ENCODE assay signal across 21 mouse cellular contexts in genomic region chr6:34668739-34669254, GRCm38 (mm10).
"Had no signal": no experiment of that assay in that cellular context is flagged by ENCODE, and none has a peak within 500 bp of the region (broad histone marks: within the 10 kb centered on the region; RNA-seq: fewer than 3 reads in every experiment).

No protein-coding gene starts in this region.

- H3K4me3 ChIP-seq: limb, embryonic 12.5 days; limb, embryonic 15.5 days; megakaryocyte, embryonic 14.5 days; midbrain, embryonic 10.5 days; midbrain, embryonic 15.5 days; neural tube, embryonic 12.5 days; neural tube, embryonic 15.5 days; stomach, embryonic 15.5 days had no signal

- H3K4me1 ChIP-seq: limb, embryonic 12.5 days; midbrain, embryonic 10.5 days; midbrain, embryonic 15.5 days; neural tube, embryonic 12.5 days; neural tube, embryonic 15.5 days had no signal

- ATAC-seq: intestine, postnatal 0 days; liver, postnatal 0 days; lung, postnatal 0 days; midbrain, embryonic 15.5 days had no signal

- H3K4me2 ChIP-seq: limb, embryonic 12.5 days; limb, embryonic 15.5 days; liver, embryonic 11.5 days; lung, embryonic 14.5 days; midbrain, embryonic 15.5 days; neural tube, embryonic 12.5 days; neural tube, embryonic 15.5 days; stomach, embryonic 15.5 days had no signal

- H3K36me3 ChIP-seq: limb, embryonic 12.5 days; midbrain, embryonic 10.5 days; midbrain, embryonic 15.5 days; neural tube, embryonic 12.5 days; neural tube, embryonic 15.5 days; stomach, embryonic 15.5 days had no signal

- H3K27ac ChIP-seq: limb, embryonic 12.5 days; limb, embryonic 15.5 days; liver, embryonic 14.5 days; macrophage; midbrain, embryonic 10.5 days; midbrain, embryonic 15.5 days; neural tube, embryonic 12.5 days; neural tube, embryonic 15.5 days; stomach, embryonic 15.5 days had no signal

- DNase-seq: kidney, postnatal 14 days; left cerebral cortex, postnatal 4 days; liver, postnatal 0 days; lung, embryonic 14.5 days; retina, postnatal 1 day; right cerebral cortex, postnatal 25 days; spleen, adult 18-20 months; thymus, postnatal 25 days had no signal

- H3K9me3 ChIP-seq: limb, embryonic 12.5 days; limb, embryonic 15.5 days; midbrain, embryonic 10.5 days; midbrain, embryonic 15.5 days; neural tube, embryonic 12.5 days; neural tube, embryonic 15.5 days; stomach, embryonic 15.5 days had no signal

- H3K27me3 ChIP-seq: limb, embryonic 12.5 days; limb, embryonic 15.5 days; midbrain, embryonic 15.5 days; neural tube, embryonic 12.5 days; neural tube, embryonic 15.5 days; stomach, embryonic 15.5 days had no signal

- H3K9ac ChIP-seq: limb, embryonic 12.5 days; limb, embryonic 15.5 days; liver, embryonic 14.5 days; liver, postnatal 0 days; lung, embryonic 14.5 days; midbrain, embryonic 15.5 days; neural tube, embryonic 12.5 days; neural tube, embryonic 15.5 days; stomach, embryonic 15.5 days had no signal
